Mouse (Mus musculus) adipocyte (in vitro differentiated cells): Measurements from ENCODE around the gene Trim10.

ENCODE experiments used
- DNase-seq: peaks from one replicate; pipeline ENCODE4 v3.0.0-alpha.2; 2016; ENCODE audit warnings: low spot score

The Trim10 gene

DNA sequence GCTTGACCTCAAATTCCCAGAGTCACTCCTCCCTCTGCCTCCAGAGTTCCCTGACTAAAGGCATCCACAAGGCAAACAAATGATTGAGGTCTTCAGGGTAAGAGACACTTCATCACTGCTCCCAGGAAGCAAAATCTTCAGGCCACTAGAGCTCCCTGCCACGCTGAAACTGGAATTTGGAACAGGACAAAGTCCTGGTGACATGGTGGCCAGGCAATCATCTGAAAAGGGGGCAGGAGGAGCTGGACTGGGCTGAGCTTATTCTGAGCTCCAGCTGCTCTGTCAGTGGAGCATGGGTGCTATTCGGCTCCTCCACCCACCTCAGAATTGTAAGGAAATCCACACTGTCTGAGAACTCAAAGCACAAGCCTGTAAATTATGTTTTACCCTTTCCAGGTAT lies 42.7 kb downstream of the Trim10 start:
- no peak for DNase-seq

DNA sequence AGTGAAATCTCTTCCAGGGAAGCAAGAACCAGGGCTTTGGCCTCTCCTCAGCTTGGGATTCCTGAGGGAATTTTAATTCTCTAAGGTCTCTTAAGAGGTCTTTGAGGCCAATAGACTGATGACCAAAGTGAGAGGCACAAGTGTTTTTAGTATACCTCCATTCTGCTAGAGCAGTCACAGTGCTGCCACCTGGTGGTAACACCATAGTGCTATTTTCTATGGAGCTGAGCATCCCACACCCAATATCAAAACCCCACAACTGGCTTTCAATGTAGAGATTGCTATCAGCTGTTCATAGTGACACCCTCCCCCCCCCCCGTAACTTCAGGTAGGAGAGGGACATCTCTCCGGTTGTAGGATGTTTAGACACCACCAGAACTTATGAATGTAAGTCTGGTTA lies 44.7 kb downstream of the Trim10 start:
- DNase-seq, result peak; percentile 86

DNA sequence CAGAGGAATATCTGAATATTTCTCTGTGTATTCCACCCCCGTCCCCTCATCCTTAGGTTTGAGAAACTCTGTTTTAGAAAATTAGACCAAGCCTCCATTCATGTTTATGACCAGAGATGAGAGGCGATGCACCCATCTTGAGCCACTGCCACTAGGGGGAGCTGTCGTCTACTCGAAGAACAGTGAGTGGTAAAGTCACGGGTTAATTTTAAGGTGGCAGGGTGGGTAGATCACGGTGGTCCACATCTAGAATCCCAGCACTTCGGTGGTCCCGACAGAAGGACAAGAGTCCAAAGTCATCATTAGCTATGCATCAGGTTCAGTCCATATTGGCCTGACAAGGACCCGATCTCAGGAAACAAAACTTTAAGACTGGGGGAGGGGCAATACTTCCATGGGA lies 45.7 kb downstream of the Trim10 start:
- peak; percentile 64 for DNase-seq

DNA sequence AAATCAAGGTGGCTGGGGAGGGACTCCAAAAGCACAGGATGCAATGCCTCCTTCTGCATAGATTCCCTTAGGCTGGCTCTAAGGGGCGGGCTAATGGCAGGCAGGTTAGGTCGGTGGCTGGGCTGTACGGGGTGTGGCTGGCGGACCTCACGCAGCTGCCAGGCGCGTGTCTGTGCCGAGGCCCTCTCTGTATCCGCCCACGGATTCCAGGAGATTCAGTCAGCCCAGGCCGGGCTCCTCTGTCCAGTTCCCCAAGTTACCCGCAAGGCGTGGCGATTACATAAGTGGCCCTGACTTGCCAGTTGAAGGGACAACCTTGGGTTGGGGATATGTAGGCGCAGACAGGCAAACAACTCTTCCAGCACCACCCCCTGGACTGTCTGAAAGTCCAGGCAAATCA lies 50.9 kb downstream of the Trim10 start:
- no peak for DNase-seq

DNA sequence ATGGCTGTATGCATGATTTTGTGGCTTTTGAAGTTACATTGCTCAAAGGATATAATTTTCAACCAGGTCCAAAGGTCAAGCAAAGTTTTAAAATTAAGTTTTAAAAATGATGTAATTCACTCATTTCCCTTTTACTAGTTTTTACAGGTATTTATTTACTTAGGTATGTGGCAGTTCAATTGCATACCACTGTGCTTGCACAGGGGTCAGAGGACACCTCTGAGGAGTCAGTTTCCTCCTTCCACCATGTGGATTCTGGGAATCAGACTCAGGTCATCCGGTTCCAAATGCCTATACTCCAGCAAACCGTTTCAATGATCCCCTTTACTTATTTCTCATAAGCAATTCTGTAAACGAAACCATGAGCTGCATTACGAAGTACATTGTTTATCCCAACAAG lies 53.3 kb downstream of the Trim10 start:
- no peak for DNase-seq

DNA sequence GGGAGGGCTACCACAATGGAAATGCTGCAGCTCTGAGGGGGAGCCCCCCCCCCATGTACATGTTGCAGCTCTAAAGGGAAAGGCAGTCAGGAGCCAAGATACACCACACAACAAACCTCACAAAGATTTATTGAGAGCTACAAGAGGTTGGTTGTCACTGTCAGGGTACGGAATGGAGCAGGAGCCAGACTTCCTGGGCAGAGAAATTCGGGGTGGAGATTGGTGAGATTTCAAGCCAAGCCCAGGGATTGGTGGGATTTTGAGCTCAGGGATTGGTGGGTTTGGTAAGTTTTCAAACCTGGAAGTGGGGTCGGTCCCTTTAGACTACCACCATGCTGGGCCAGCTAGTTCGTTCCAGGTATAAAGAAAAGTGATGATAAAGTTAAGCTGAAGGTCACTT lies 54.1 kb downstream of the Trim10 start:
- no peak for DNase-seq
